ENCODE assay signal across 24 mouse cellular contexts in the genomic region with DNA sequence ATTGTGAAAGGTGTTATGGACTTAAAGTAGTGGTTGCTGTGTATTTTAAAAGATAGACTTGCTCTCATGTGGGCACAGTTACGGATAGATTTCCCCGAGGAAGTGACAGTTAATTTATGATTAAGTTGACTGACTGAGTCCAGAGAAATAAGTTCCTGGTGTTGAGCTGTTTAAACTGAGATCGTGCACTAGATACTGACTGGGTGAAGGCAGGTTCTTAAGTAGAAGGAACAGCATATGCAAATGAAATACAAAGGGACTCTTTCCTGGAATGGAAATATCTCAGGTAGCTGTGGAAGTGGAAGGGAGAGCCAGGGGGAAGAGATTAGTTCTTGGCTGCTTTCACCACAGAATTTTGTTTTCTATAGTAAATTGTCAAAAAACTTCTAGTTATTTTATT. TPM values are rescaled to one million over a fixed set of nuclear protein-coding genes. Genes with fewer than 3 reads are reported as not detected.
DNase-seq lines count a peak whose midpoint lies in the region; ATAC-seq and TF ChIP-seq lines count a peak whose summit lies in the region.
"Had no signal": no experiment of that assay in that cellular context is flagged by ENCODE, and none has a peak within 500 bp of the region (broad histone marks: within the 10 kb centered on the region; RNA-seq: fewer than 3 reads in every experiment).

No protein-coding gene starts in this region.

- H3K9ac ChIP-seq in CH12.LX (ENCODE audit: insufficient read depth, low read depth): no peak overlapping the region
- H3K9ac ChIP-seq in stomach, embryonic 16.5 days (ENCODE audit: low read length): no peak overlapping the region
- H3K9ac ChIP-seq: embryonic facial prominence, embryonic 12.5 days; forebrain, embryonic 13.5 days; forebrain, embryonic 15.5 days; forebrain, postnatal 0 days had no signal

- peaks cover 52% of the 10 kb centered on the region for H3K79me2 ChIP-seq in CH12.LX (replicated peaks; ENCODE audit: control insufficient read depth, extremely low read depth, insufficient read depth, poor library complexity, severe bottlenecking)

- no peak overlapping the region for H3K4me3 ChIP-seq in CH12.LX (replicated peaks in 1 of 3; ENCODE audit: low read depth in 2 of 3, low read length in 2 of 3, poor library complexity in 1 of 3)
- no peak overlapping the region for H3K4me3 ChIP-seq in stomach, embryonic 16.5 days (replicated peaks; ENCODE audit: low read length)
- H3K4me3 ChIP-seq: embryonic facial prominence, embryonic 10.5 days; embryonic facial prominence, embryonic 12.5 days; forebrain, embryonic 13.5 days; forebrain, embryonic 15.5 days had no signal

- TF ChIP-seq RAD21 in CH12.LX (IDR thresholded peaks at IDR 0.05; ENCODE audit: low read depth, low read length): no peak

- peak; percentile 47 for DNase-seq in 416B (ENCODE audit: low read depth)
- no peak for DNase-seq in CH12.LX (ENCODE audit: extremely low read depth)
- DNase-seq in R1 (ENCODE audit: low read depth, low spot score): peak; percentile 8
- DNase-seq in gastrocnemius, postnatal 4 days (ENCODE audit: low spot score in 2 of 2): no peak
- no peak for DNase-seq in urinary bladder, postnatal 36 days (ENCODE audit: low spot score in 2 of 2)
- DNase-seq in cerebellum, postnatal 36 days: no peak
- DNase-seq in kidney, adult 18-20 months: no peak
- DNase-seq: adrenal gland, adult 2 months; adrenal gland, postnatal 10 days; adrenal gland, postnatal 25 days; B cell, adult 2 months; cerebellum, adult 11 months; cerebellum, adult 18-20 months; cerebellum, adult 8-10 months; cerebellum, adult 9-11 months; cerebellum, postnatal 14 days; forebrain, postnatal 0 days had no signal

- dilution Hi-C loops in CH12.LX (cut with MboI; ENCODE audit: extremely low pct_ligation_motif_present, extremely low pct_unique_long_range_greater_than_20kb, low sequenced_read_pairs): no loop called here

- H3K9me3 ChIP-seq in CH12.LX (replicated peaks; ENCODE audit: low read length): peaks cover 4% of the 10 kb centered on the region
- H3K9me3 ChIP-seq in stomach, embryonic 16.5 days (replicated peaks; ENCODE audit: control insufficient read depth, low read length): no peaks in the 10 kb centered on the region
- H3K9me3 ChIP-seq: embryonic facial prominence, embryonic 10.5 days; embryonic facial prominence, embryonic 12.5 days; forebrain, embryonic 13.5 days; forebrain, embryonic 15.5 days had no signal

- no peak for TF ChIP-seq POLR2A in CH12.LX (IDR thresholded peaks at IDR 0.05; ENCODE audit: low read depth, low read length)

- 37% methylated on average over 3 of the region's 3 CpGs for WGBS in stomach, embryonic 16.5 days

- TF ChIP-seq EP300 in CH12.LX (IDR thresholded peaks at IDR 0.05; ENCODE audit: low read length): peak; percentile 61; the same call in 1 of the 2 replicates

- peaks cover 7 to 62% of the 10 kb centered on the region in 2 experiments for H3K4me1 ChIP-seq in CH12.LX (ENCODE audit: control insufficient read depth in 1 of 2, insufficient read depth in 2 of 2)
- no peaks in the 10 kb centered on the region; the same call in 1 of the 2 replicates for H3K4me1 ChIP-seq in stomach, embryonic 16.5 days (ENCODE audit: control insufficient read depth, insufficient read depth, low read length)
- H3K4me1 ChIP-seq: forebrain, embryonic 13.5 days had no signal

- TF ChIP-seq CTCF in CH12.LX (conservative IDR thresholded peaks at IDR 0.05 in 1 of 2, IDR thresholded peaks at IDR 0.05 in 1 of 2; ENCODE audit: low read depth in 2 of 2, low read length in 2 of 2): no peak

- no peak overlapping the region for H3K27ac ChIP-seq in CH12.LX (ENCODE audit: insufficient read depth, low read depth)
- H3K27ac ChIP-seq in stomach, embryonic 16.5 days (ENCODE audit: low read length): 0 out of 2 replicates have a peak overlapping the region, but pooled peaks have one; percentile 23
- H3K27ac ChIP-seq: embryonic facial prominence, embryonic 10.5 days; embryonic facial prominence, embryonic 12.5 days; forebrain, embryonic 13.5 days; forebrain, embryonic 15.5 days had no signal

- peak overlapping the region; percentile 36; the same call in 1 of the 2 replicates for H3K4me2 ChIP-seq in CH12.LX (ENCODE audit: insufficient read depth, low read depth, poor library complexity, severe bottlenecking)
- no peak overlapping the region for H3K4me2 ChIP-seq in stomach, embryonic 16.5 days (ENCODE audit: low read depth, low read length)
- H3K4me2 ChIP-seq: embryonic facial prominence, embryonic 12.5 days; forebrain, embryonic 13.5 days; forebrain, embryonic 15.5 days had no signal

- in situ Hi-C loops in CH12.LX (cut with MboI; ENCODE audit: low pct_ligation_motif_present, low pct_unique_long_range_greater_than_20kb, low sequenced_read_pairs): no loop called here

- ATAC-seq in stomach, embryonic 16.5 days (ENCODE audit: insufficient read depth, low FRiP score): no peak
- ATAC-seq: CD4-positive, CD25-positive, alpha-beta regulatory T cell, adult 4 months; forebrain, embryonic 13.5 days; forebrain, embryonic 15.5 days; forebrain, postnatal 0 days; Patski had no signal

- peaks cover 14 to 26% of the 10 kb centered on the region in 2 experiments for H3K36me3 ChIP-seq in CH12.LX (replicated peaks in 1 of 2; ENCODE audit: control insufficient read depth in 1 of 2, insufficient read depth in 1 of 2, low read length in 1 of 2)
- peaks cover 6% of the 10 kb centered on the region; the same call in 1 of the 2 replicates for H3K36me3 ChIP-seq in stomach, embryonic 16.5 days (ENCODE audit: control insufficient read depth, insufficient read depth, low read length)

- no peaks in the 10 kb centered on the region for H3K27me3 ChIP-seq in CH12.LX (replicated peaks)
- no peaks in the 10 kb centered on the region for H3K27me3 ChIP-seq in stomach, embryonic 16.5 days (ENCODE audit: control insufficient read depth, insufficient read depth, low read length)
- H3K27me3 ChIP-seq: embryonic facial prominence, embryonic 12.5 days; forebrain, embryonic 13.5 days; forebrain, embryonic 15.5 days; Patski had no signal

TF ChIP-seq in CH12.LX, 34 proteins besides CTCF, POLR2A, EP300 and RAD21:
- TF ChIP-seq USF1 (IDR thresholded peaks at IDR 0.05; ENCODE audit: low read depth, low read length): no peak
- TF ChIP-seq RCOR1 (conservative IDR thresholded peaks at IDR 0.05; ENCODE audit: low read depth, low read length): 0 out of 2 replicates have a peak, but pooled peaks have one; percentile 21
- TF ChIP-seq MEF2A (IDR thresholded peaks at IDR 0.05; ENCODE audit: borderline replicate concordance, low read depth, low read length): no peak

RNA-seq across cellular contexts. Expression of gene Herc1, which starts 20.6 kb away (rescaled TPM):
- total RNA-seq in CH12.LX (2012; rRNA removed): 45.2 and 47.6 TPM in 2 replicates
- total RNA-seq in CH12.LX (2014; rRNA removed): 32.9 and 33.2 TPM in 2 replicates
- polyA plus RNA-seq in CH12.LX (2012; ENCODE audit: insufficient read length, low read depth): 35.4 and 42.1 TPM in 2 replicates
- 20.0 and 22.1 TPM in 2 replicates for polyA plus RNA-seq in stomach, embryonic 16.5 days (2015; fragmentation: Nextera tagmentation; extraction: Ambion mirVana)
- 10 to 100 TPM; 35.7 to 38.7 TPM for total RNA-seq in gastrocnemius, postnatal 4 days (2021)

Comparison
In these comparisons a context has a peak if more than half of its experiments do, and no peak if none do; other contexts are left out.
1. DNase-seq: peak in 416B (single experiment) and R1 (single experiment); none in CH12.LX (single experiment), gastrocnemius, postnatal 4 days (0 of 2), urinary bladder, postnatal 36 days (0 of 2), cerebellum, postnatal 36 days (0 of 2) and kidney, adult 18-20 months (single experiment).